Mouse (Mus musculus) testis, adult 2 months (tissue): ENCODE data around the gene Usp42. TPM values are rescaled to one million over a fixed set of nuclear protein-coding genes. Genes with fewer than 3 reads are reported as not detected.

ENCODE experiments used
- H3K27ac ChIP-seq: fragments of 200-500 bp; 2 replicates; pipeline ENCODE4 v1.5.1; 2012; ENCODE audit warnings: low read depth, low read length; ENCODE audit not compliant: control insufficient read depth, insufficient read depth
- H3K27me3 ChIP-seq: fragments of 200-500 bp; 2 replicates; pipeline ENCODE4 v1.6.1; 2012; ENCODE audit warnings: mild to moderate bottlenecking, low read length, moderate library complexity; ENCODE audit not compliant: control insufficient read depth, insufficient read depth
- H3K36me3 ChIP-seq: fragments of 200-500 bp; 2 replicates; pipeline ENCODE4 v1.6.1; 2012; ENCODE audit warnings: mild to moderate bottlenecking, low read length; ENCODE audit not compliant: control insufficient read depth, insufficient read depth
- H3K4me1 ChIP-seq: fragments of 200-500 bp; 2 replicates; pipeline ENCODE4 v1.6.1; 2012; ENCODE audit warnings: low read length; ENCODE audit not compliant: control insufficient read depth, insufficient read depth
- H3K4me3 ChIP-seq: fragments of 200-500 bp; 2 replicates; pipeline ENCODE4 v1.5.1; 2012; ENCODE audit warnings: low read depth, mild to moderate bottlenecking, low read length, moderate library complexity, mixed read lengths; ENCODE audit not compliant: control insufficient read depth
- CTCF ChIP-seq: fragments of 200-500 bp; IDR thresholded peaks from 2 replicates; pipeline ENCODE4 v1.5.1; 2012; ENCODE audit warnings: low read depth, mild to moderate bottlenecking, inconsistent platforms, low read length, moderate library complexity; ENCODE audit not compliant: control insufficient read depth, insufficient read depth, insufficient replicate concordance
- POLR2A ChIP-seq: fragments of 200-500 bp; IDR thresholded peaks from 2 replicates; pipeline ENCODE4 v1.6.1; 2012; ENCODE audit warnings: low read depth, mild to moderate bottlenecking, inconsistent platforms, low read length, moderate library complexity; ENCODE audit not compliant: control insufficient read depth
- polyA plus RNA-seq: library from polyadenylated mRNA; depleted of rRNA; stranded (reverse); fragments of >200 nt; gene quantifications from 2 replicates; pipeline ENCODE4 v1.2.3, GENCODE M21; 2012; rRNA removed

The Usp42 gene
- polyA plus RNA-seq, 1 experiment: 35.8 TPM

- Histone ChIP-seq H3K27ac (no peak overlapping the region), H3K36me3 (no peaks in the 10 kb centered on the region), H3K4me3 (no peak overlapping the region), H3K27me3 (no peaks in the 10 kb centered on the region), H3K4me1 (peaks cover 6% of the 10 kb centered on the region; the same call in 1 of the 2 replicates)
- TF ChIP-seq POLR2A (no peak), CTCF (no peak)
Measured at GRCm38 (mm10) chr5:143665561-143665960, 66.5 kb downstream of the Usp42 start.

- H3K27me3 ChIP-seq: no peaks in the 10 kb centered on the region
- no peaks in the 10 kb centered on the region for H3K36me3 ChIP-seq
- H3K4me1 ChIP-seq: no peaks in the 10 kb centered on the region
- H3K27ac ChIP-seq: no peak overlapping the region
- H3K4me3 ChIP-seq: no peak overlapping the region
- no peak for TF ChIP-seq POLR2A
- TF ChIP-seq CTCF: no peak
Measured at GRCm38 (mm10) chr5:143663074-143663687, 68.9 kb downstream of the Usp42 start.

Other genes starting within 250 kb of the Usp42 start
- gene Rac1, start 204.2 kb downstream of the Usp42 start, polyA plus RNA-seq: 41.9 and 44.2 TPM in 2 replicates
- gene Cyth3, start 109.8 kb downstream of the Usp42 start, polyA plus RNA-seq: 22.5 and 24.0 TPM in 2 replicates
- gene Eif2ak1, start 85.5 kb upstream of the Usp42 start, polyA plus RNA-seq: 14.3 and 15.7 TPM in 2 replicates
- 202 and 206 TPM in 2 replicates for gene Ankrd61, start 165.4 kb upstream of the Usp42 start, polyA plus RNA-seq
- 35.2 and 40.5 TPM in 2 replicates for gene Aimp2, start 177.6 kb upstream of the Usp42 start, polyA plus RNA-seq
- 2.4 and 3.4 TPM in 2 replicates for gene Pms2, start 177.7 kb upstream of the Usp42 start, polyA plus RNA-seq
- gene Gm42421, start 195.9 kb upstream of the Usp42 start, polyA plus RNA-seq: 0.32 and 0.69 TPM in 2 replicates
- gene Rsph10b, start 200.8 kb upstream of the Usp42 start, polyA plus RNA-seq: 34.7 and 37.5 TPM in 2 replicates